Mouse (Mus musculus) G1E (cell line): ENCODE data around the gene Tia1.

Source experiments
- CTCF ChIP-seq: IDR thresholded peaks from 2 replicates; pipeline ENCODE4 v1.5.1; 2012; ENCODE audit warnings: low read depth, low read length, inconsistent platforms, mixed read lengths
- GATA2 ChIP-seq: IDR thresholded peaks from 2 replicates; pipeline ENCODE4 v1.6.1; 2012; ENCODE audit warnings: low read depth, low read length, inconsistent platforms, borderline replicate concordance
- TAL1 ChIP-seq: conservative IDR thresholded peaks from 2 replicates; pipeline ENCODE4 v1.6.1; 2012; ENCODE audit warnings: low read depth, low read length, inconsistent platforms, mixed read lengths

GRCm38 (mm10) chr6:86439119-86439496 lies 35.1 kb downstream of the Tia1 start:
- TF ChIP-seq CTCF (no peak), GATA2 (no peak), TAL1 (no peak)
